Mouse (Mus musculus) spleen, adult 2 months (tissue): Measurements from ENCODE around the gene Gm10271. TPM values are rescaled to one million over a fixed set of nuclear protein-coding genes. Genes with fewer than 3 reads are reported as not detected.
A peak's percentile ranks its signal among the peaks of the same experiment; 100 is the strongest.

Source experiments
- DNase-seq, 2 experiments: peaks; one replicate each; pipeline versions ENCODE4 v3.0.0 to v3.0.0-alpha.2; 2012 to 2021; ENCODE audit warnings: low spot score in 2 of 2, low read depth in 1 of 2
- H3K27ac ChIP-seq: fragments of 200-500 bp; 2 replicates; pipeline ENCODE4 v1.5.1; 2012; ENCODE audit warnings: low read length, inconsistent platforms; ENCODE audit not compliant: insufficient read depth
- H3K27me3 ChIP-seq: fragments of 200-500 bp; 2 replicates; pipeline ENCODE4 v1.6.1; 2012; ENCODE audit warnings: mild to moderate bottlenecking, moderate library complexity, low read length, inconsistent platforms; ENCODE audit not compliant: control insufficient read depth, insufficient read depth
- H3K36me3 ChIP-seq: fragments of 200-500 bp; 2 replicates; pipeline ENCODE4 v1.6.1; 2012; ENCODE audit warnings: mild to moderate bottlenecking, low read length, inconsistent platforms; ENCODE audit not compliant: control insufficient read depth, insufficient read depth
- H3K4me1 ChIP-seq: fragments of 200-500 bp; 2 replicates; pipeline ENCODE4 v1.6.1; 2011; ENCODE audit warnings: inconsistent platforms; ENCODE audit not compliant: control insufficient read depth, insufficient read depth, insufficient read length
- H3K4me3 ChIP-seq: fragments of 200-500 bp; 2 replicates; pipeline ENCODE4 v1.5.1; 2011; ENCODE audit warnings: mild to moderate bottlenecking, inconsistent platforms; ENCODE audit not compliant: insufficient read depth, insufficient read length; ENCODE audit errors: extremely low read depth
- CTCF ChIP-seq: fragments of 200-500 bp; IDR thresholded peaks from 2 replicates; pipeline ENCODE4 v1.5.1; 2011; ENCODE audit warnings: mild to moderate bottlenecking, inconsistent platforms; ENCODE audit not compliant: insufficient read depth, insufficient read length, insufficient replicate concordance; ENCODE audit errors: extremely low read depth
- POLR2A ChIP-seq: fragments of 200-500 bp; IDR thresholded peaks from 2 replicates; pipeline ENCODE4 v1.6.1; 2011; ENCODE audit warnings: low read depth, low read length, inconsistent platforms
- WGBS: fragments of 180-500 bp; shearing (Covaris S2); methylation state at CpG from one replicate; pipeline ENCODE4 v1.1.7; 2018; 5-methylcytosine and 5-hydroxymethylcytosine counted together
- polyA plus RNA-seq: library from polyadenylated mRNA; depleted of rRNA; stranded (reverse); fragments of >200 nt; gene quantifications from 2 replicates; pipeline ENCODE4 v1.2.3, GENCODE M21; 2012

The Gm10271 gene
- polyA plus RNA-seq, 1 experiment: not detected

GRCm38 (mm10) chr10:116993971-116994370 is 21.6 kb upstream of the Gm10271 start:
- H3K36me3 ChIP-seq: no peaks in the 10 kb centered on the region
- H3K4me3 ChIP-seq: no peak overlapping the region
- TF ChIP-seq CTCF (no peak), POLR2A (no peak)
- WGBS: 86% methylated on average over 8 of the region's 8 CpGs
- no peaks in the 10 kb centered on the region for H3K4me1 ChIP-seq
- H3K27ac ChIP-seq: no peak overlapping the region
- no peaks in the 10 kb centered on the region for H3K27me3 ChIP-seq
- DNase-seq: no peak

GRCm38 (mm10) chr10:116986264-116987082 is 14.1 kb upstream of the Gm10271 start, which contains the start of gene Best3:
TSS of gene Best3 (plus strand) at chr10:116986314.
- WGBS: 80% methylated on average over 21 of the region's 21 CpGs
- DNase-seq: no peak
- no peak for TF ChIP-seq CTCF
- no peak for TF ChIP-seq POLR2A
- no peaks in the 10 kb centered on the region for H3K4me1 ChIP-seq
- no peak within 1 kb of the TSS for H3K27ac ChIP-seq
- no peaks in the 10 kb centered on the region for H3K27me3 ChIP-seq
- H3K4me3 ChIP-seq: no peak within 1 kb of the TSS
- no peaks in the 10 kb centered on the region for H3K36me3 ChIP-seq

GRCm38 (mm10) chr10:116984836-116985235 is 12.4 kb upstream of the Gm10271 start:
- no peak for DNase-seq
- 86% methylated on average over 12 of the region's 12 CpGs for WGBS
- Histone ChIP-seq H3K4me1 (no peaks in the 10 kb centered on the region), H3K27ac (no peak overlapping the region), H3K4me3 (no peak overlapping the region), H3K36me3 (no peaks in the 10 kb centered on the region), H3K27me3 (no peaks in the 10 kb centered on the region)
- no peak for TF ChIP-seq POLR2A

- Histone ChIP-seq H3K4me3 (no peak overlapping the region), H3K27me3 (no peaks in the 10 kb centered on the region), H3K4me1 (no peaks in the 10 kb centered on the region), H3K36me3 (no peaks in the 10 kb centered on the region), H3K27ac (no peak overlapping the region)
- TF ChIP-seq POLR2A: no peak
- no peak for TF ChIP-seq CTCF
- DNase-seq: no peak
- WGBS: 70% methylated on average over 4 of the region's 4 CpGs
Measured at GRCm38 (mm10) chr10:116982526-116982925, 10.1 kb upstream of the Gm10271 start.

GRCm38 (mm10) chr10:116980888-116981287 is 8.5 kb upstream of the Gm10271 start:
- TF ChIP-seq POLR2A: no peak
- peak; percentile 3; the same call in 1 of the 2 replicates for TF ChIP-seq CTCF
- no peak overlapping the region for H3K4me3 ChIP-seq
- H3K27me3 ChIP-seq: no peaks in the 10 kb centered on the region
- DNase-seq: no peak
- 81% methylated on average over 3 of the region's 3 CpGs for WGBS
- H3K36me3 ChIP-seq: no peaks in the 10 kb centered on the region
- H3K27ac ChIP-seq: no peak overlapping the region
- H3K4me1 ChIP-seq: no peaks in the 10 kb centered on the region

GRCm38 (mm10) chr10:116980273-116980672 is 7.9 kb upstream of the Gm10271 start:
- H3K4me3 ChIP-seq: no peak overlapping the region
- DNase-seq: no peak
- TF ChIP-seq CTCF: no peak
- TF ChIP-seq POLR2A: no peak
- H3K4me1 ChIP-seq: no peaks in the 10 kb centered on the region
- 87% methylated on average over 4 of the region's 4 CpGs for WGBS
- no peak overlapping the region for H3K27ac ChIP-seq
- H3K27me3 ChIP-seq: no peaks in the 10 kb centered on the region
- H3K36me3 ChIP-seq: no peaks in the 10 kb centered on the region

GRCm38 (mm10) chr10:116978841-116979240 is 6.4 kb upstream of the Gm10271 start:
- no peaks in the 10 kb centered on the region for H3K36me3 ChIP-seq
- no peaks in the 10 kb centered on the region for H3K4me1 ChIP-seq
- no peak overlapping the region for H3K4me3 ChIP-seq
- 90% methylated on average over 9 of the region's 9 CpGs for WGBS
- no peak overlapping the region for H3K27ac ChIP-seq
- no peak for TF ChIP-seq POLR2A
- no peak for TF ChIP-seq CTCF
- H3K27me3 ChIP-seq: no peaks in the 10 kb centered on the region
- DNase-seq: no peak
